Mouse (Mus musculus): ENCODE results near the gene Tmem236. TPM values are rescaled to one million over a fixed set of nuclear protein-coding genes. Genes with fewer than 3 reads are reported as not detected.
"Not testable (repeated sequence)": the region's sequence is repeated elsewhere in the genome, so short reads cannot be mapped to it uniquely, and the experiment has no call there.

The Tmem236 gene
- polyA plus RNA-seq, 1 experiment from 2014 or later: 0.08 TPM

DNA sequence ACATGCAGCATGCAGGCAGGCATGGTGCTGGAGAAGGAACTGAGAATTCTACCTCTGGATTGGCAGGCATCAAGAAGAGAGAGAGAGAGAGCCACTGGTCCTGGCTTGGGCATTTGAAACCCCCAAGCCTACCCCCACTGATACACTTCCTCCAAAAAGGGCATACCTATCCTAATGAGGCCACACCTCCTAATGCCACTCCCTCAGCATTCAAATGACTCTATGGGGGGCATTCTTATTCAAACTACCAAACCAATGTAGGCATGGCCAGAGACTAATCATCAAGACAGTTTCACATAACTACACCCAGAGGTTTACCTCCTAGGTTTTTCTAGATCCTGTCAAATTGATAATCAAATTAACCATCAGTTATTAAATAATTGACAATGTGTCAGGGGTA lies 6.6 kb upstream of the Tmem236 start:
- ATAC-seq (ENCODE audit: low FRiP score): no peak
- no peak for DNase-seq (ENCODE audit: low spot score)
- H3K36me3 ChIP-seq (ENCODE audit: control insufficient read depth, insufficient read depth, low read length): no peaks in the 10 kb centered on the region
- no peak overlapping the region for H3K4me2 ChIP-seq (replicated peaks; ENCODE audit: low read depth, low read length)
- no peak overlapping the region for H3K9ac ChIP-seq (ENCODE audit: low read depth, low read length)
- no peaks in the 10 kb centered on the region for H3K27me3 ChIP-seq (ENCODE audit: control insufficient read depth, insufficient read depth, low read length)
- H3K4me1 ChIP-seq (replicated peaks; ENCODE audit: control insufficient read depth, insufficient read depth, low read length): no peaks in the 10 kb centered on the region
- no peak overlapping the region for H3K27ac ChIP-seq (ENCODE audit: low read depth, low read length)
- H3K4me3 ChIP-seq (ENCODE audit: low read depth, low read length): no peak overlapping the region
- H3K9me3 ChIP-seq (ENCODE audit: control insufficient read depth, low read length): no peaks in the 10 kb centered on the region

DNA sequence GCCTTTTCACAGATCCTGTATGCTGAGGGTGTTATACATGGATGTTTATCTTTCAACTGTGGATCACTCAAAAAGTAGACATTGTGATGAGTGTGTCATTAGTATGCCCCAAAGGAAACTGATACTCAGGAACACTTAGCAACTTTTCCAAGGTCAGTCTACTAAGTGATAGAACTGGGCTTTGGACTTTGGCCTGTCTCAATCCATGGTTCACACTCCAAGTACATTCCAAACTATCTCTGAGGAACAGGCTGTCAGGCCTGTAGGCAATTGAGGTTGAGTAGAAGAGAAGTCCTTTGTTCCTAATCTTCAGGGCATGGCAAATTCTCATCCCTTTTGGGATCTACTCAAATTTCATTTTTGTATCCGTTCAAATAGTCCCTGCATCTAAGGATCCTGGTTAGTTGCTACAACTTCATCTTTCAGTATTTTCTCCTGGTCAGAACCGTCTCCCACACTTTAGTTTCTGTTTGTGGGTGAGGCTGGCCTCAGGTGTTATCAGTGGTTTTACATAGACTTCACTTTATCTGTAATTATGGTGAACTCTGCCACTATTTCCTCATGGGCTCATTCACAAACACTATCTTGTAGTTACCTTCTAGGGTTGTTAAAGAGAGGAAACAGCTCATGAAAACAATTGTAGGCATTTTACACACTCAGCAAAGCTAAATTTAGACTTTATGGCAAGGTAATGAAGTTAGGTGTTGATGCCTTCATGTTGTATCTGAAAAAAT lies 2.3 kb downstream of the Tmem236 start:
- ATAC-seq (ENCODE audit: low FRiP score) (no peak), DNase-seq (ENCODE audit: low spot score) (no peak)
- Histone ChIP-seq H3K4me2 (replicated peaks; ENCODE audit: low read depth, low read length) (no peak overlapping the region), H3K9me3 (ENCODE audit: control insufficient read depth, low read length) (no peaks in the 10 kb centered on the region), H3K4me1 (replicated peaks; ENCODE audit: control insufficient read depth, insufficient read depth, low read length) (no peaks in the 10 kb centered on the region), H3K27me3 (ENCODE audit: control insufficient read depth, insufficient read depth, low read length) (no peaks in the 10 kb centered on the region), H3K27ac (ENCODE audit: low read depth, low read length) (no peak overlapping the region), H3K4me3 (ENCODE audit: low read depth, low read length) (no peak overlapping the region), H3K36me3 (ENCODE audit: control insufficient read depth, insufficient read depth, low read length) (no peaks in the 10 kb centered on the region), H3K9ac (ENCODE audit: low read depth, low read length) (no peak overlapping the region)
- 83% methylated on average over 2 of the region's 2 CpGs for WGBS

DNA sequence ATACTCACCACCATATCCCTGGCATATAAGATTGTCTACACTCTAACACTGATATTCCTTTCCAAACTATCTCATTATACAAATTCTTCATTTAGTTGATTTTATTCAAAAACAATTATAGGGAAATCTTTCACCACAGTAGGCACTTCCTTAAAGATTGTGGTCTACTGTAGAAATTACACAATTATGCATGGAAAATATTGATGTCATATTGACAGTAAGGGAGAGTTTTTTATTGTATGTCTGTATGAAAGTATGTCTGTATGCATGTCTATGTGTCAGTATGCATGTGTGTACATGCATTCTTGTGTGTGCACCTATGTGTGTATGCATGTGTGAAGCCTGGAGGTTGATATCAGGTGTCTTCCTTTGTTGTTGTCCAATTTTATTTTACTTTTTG lies 10.1 kb downstream of the Tmem236 start:
- H3K4me3 ChIP-seq (ENCODE audit: low read depth, low read length): no peak overlapping the region
- no peaks in the 10 kb centered on the region for H3K9me3 ChIP-seq (ENCODE audit: control insufficient read depth, low read length)
- ATAC-seq (ENCODE audit: low FRiP score) (no peak), DNase-seq (ENCODE audit: low spot score) (no peak)
- H3K4me1 ChIP-seq (replicated peaks; ENCODE audit: control insufficient read depth, insufficient read depth, low read length): no peaks in the 10 kb centered on the region
- no peak overlapping the region for H3K9ac ChIP-seq (ENCODE audit: low read depth, low read length)
- no peaks in the 10 kb centered on the region for H3K27me3 ChIP-seq (ENCODE audit: control insufficient read depth, insufficient read depth, low read length)
- H3K36me3 ChIP-seq (ENCODE audit: control insufficient read depth, insufficient read depth, low read length): no peaks in the 10 kb centered on the region
- H3K4me2 ChIP-seq (replicated peaks; ENCODE audit: low read depth, low read length): no peak overlapping the region
- no peak overlapping the region for H3K27ac ChIP-seq (ENCODE audit: low read depth, low read length)

DNA sequence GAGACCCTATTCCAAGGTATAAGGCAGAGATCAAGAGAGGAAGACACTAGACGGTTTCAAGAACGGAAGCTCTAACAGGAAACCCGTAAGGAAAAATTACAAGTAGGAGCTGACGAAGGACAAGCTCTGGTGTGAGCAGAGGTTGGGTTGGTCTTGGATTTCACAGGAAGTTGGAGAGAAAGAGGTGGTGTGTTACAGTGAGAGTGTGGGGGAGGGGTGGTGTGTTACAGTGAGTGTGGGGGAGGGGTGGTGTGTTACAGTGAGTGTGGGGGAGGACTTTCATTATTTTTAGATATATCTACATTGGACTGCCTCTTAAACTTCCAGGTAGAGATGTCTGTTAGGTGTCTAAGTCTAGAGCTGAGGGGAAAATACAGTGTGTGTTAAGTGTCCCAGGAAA lies 16.4 kb downstream of the Tmem236 start:
- ATAC-seq (ENCODE audit: low FRiP score) (no peak), DNase-seq (ENCODE audit: low spot score) (no peak)
- Histone ChIP-seq H3K9ac (ENCODE audit: low read depth, low read length) (no peak overlapping the region), H3K27me3 (ENCODE audit: control insufficient read depth, insufficient read depth, low read length) (no peaks in the 10 kb centered on the region), H3K9me3 (ENCODE audit: control insufficient read depth, low read length) (no peaks in the 10 kb centered on the region), H3K36me3 (ENCODE audit: control insufficient read depth, insufficient read depth, low read length) (no peaks in the 10 kb centered on the region), H3K27ac (ENCODE audit: low read depth, low read length) (no peak overlapping the region), H3K4me2 (replicated peaks; ENCODE audit: low read depth, low read length) (no peak overlapping the region), H3K4me3 (ENCODE audit: low read depth, low read length) (no peak overlapping the region), H3K4me1 (replicated peaks; ENCODE audit: control insufficient read depth, insufficient read depth, low read length) (no peaks in the 10 kb centered on the region)
- WGBS: 79% methylated on average over 4 of the region's 4 CpGs

- H3K27me3 ChIP-seq (ENCODE audit: control insufficient read depth, insufficient read depth, low read length): no peaks in the 10 kb centered on the region
- H3K4me3 ChIP-seq (ENCODE audit: low read depth, low read length): no peak overlapping the region
- ATAC-seq (ENCODE audit: low FRiP score) (no peak), DNase-seq (ENCODE audit: low spot score) (no peak)
- no peaks in the 10 kb centered on the region for H3K9me3 ChIP-seq (ENCODE audit: control insufficient read depth, low read length)
- WGBS: 90% methylated on average over 4 of the region's 4 CpGs
- no peak overlapping the region for H3K27ac ChIP-seq (ENCODE audit: low read depth, low read length)
- no peaks in the 10 kb centered on the region for H3K4me1 ChIP-seq (replicated peaks; ENCODE audit: control insufficient read depth, insufficient read depth, low read length)
- H3K4me2 ChIP-seq (replicated peaks; ENCODE audit: low read depth, low read length): no peak overlapping the region
- H3K9ac ChIP-seq (ENCODE audit: low read depth, low read length): no peak overlapping the region
- no peaks in the 10 kb centered on the region for H3K36me3 ChIP-seq (ENCODE audit: control insufficient read depth, insufficient read depth, low read length)
These were observed 17.3 kb downstream of the Tmem236 start for GRCm38 (mm10) chr2:14191601-14192000.

GRCm38 (mm10) chr2:14192046-14192445 lies 17.7 kb downstream of the Tmem236 start:
- Histone ChIP-seq H3K9me3 (ENCODE audit: control insufficient read depth, low read length) (no peaks in the 10 kb centered on the region), H3K27ac (ENCODE audit: low read depth, low read length) (no peak overlapping the region), H3K4me3 (ENCODE audit: low read depth, low read length) (no peak overlapping the region), H3K4me2 (replicated peaks; ENCODE audit: low read depth, low read length) (no peak overlapping the region), H3K27me3 (ENCODE audit: control insufficient read depth, insufficient read depth, low read length) (no peaks in the 10 kb centered on the region), H3K4me1 (replicated peaks; ENCODE audit: control insufficient read depth, insufficient read depth, low read length) (no peaks in the 10 kb centered on the region), H3K9ac (ENCODE audit: low read depth, low read length) (no peak overlapping the region), H3K36me3 (ENCODE audit: control insufficient read depth, insufficient read depth, low read length) (no peaks in the 10 kb centered on the region)
- DNase-seq (ENCODE audit: low spot score) (no peak), ATAC-seq (ENCODE audit: low FRiP score) (no peak)
- 83% methylated on average over 6 of the region's 6 CpGs for WGBS

DNA sequence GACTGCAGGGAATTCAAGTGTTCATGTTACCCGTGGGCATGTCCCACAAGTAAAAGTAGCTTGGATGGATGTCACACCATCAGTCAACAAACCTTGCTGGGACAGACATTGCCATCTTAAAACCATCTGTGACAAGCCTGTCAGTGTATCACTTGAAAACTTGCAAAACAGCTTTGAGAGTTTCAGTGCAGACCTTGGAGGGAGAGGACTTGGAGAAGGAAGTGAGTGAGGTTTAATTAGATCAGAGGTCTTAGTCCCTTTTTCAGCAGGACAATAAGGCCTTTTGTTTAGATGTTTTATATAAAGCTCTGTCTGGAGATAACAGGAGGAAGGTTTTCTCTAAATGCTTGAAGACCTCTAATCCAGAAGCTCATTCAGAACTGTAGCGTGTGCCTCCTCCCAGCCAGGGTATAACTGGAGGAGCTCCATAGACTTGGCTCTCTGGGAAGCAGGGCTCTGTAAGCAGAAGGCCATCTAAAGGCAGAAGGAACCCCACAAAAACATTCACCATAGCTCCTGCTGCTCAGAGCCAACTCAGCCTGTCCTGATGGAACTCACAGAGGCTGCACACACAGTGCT lies 24.1 kb downstream of the Tmem236 start:
- not testable (repeated sequence) for H3K4me2 ChIP-seq (replicated peaks; ENCODE audit: low read depth, low read length); H3K27me3 ChIP-seq (ENCODE audit: control insufficient read depth, insufficient read depth, low read length); H3K27ac ChIP-seq (ENCODE audit: low read depth, low read length); DNase-seq (ENCODE audit: low spot score); H3K9me3 ChIP-seq (ENCODE audit: control insufficient read depth, low read length); H3K9ac ChIP-seq (ENCODE audit: low read depth, low read length); H3K4me1 ChIP-seq (replicated peaks; ENCODE audit: control insufficient read depth, insufficient read depth, low read length); H3K4me3 ChIP-seq (ENCODE audit: low read depth, low read length); H3K36me3 ChIP-seq (ENCODE audit: control insufficient read depth, insufficient read depth, low read length); ATAC-seq (ENCODE audit: low FRiP score)
- WGBS: no CpG with 5 or more reads among the region's 2 CpGs

DNA sequence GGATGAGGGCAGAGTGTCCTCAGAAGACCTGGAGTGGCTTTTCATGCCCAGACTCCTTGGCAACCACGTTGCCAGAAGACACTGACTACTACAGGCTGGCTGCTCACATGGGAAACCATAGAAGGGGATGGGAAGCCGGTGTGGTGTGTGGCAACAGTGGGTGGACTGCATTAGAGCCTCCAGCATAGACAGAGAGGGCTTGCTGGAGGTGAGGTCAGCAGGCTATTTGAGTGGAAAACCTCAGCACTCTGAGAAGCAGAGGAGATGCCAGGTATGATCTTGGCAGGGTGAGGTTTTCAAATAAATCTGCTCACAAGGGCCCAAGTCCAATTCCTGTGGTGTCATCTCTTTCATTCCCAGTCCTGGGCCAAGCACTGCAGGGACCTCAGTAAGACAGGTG lies 25.3 kb downstream of the Tmem236 start:
- Histone ChIP-seq H3K4me3 (ENCODE audit: low read depth, low read length) (no peak overlapping the region), H3K9ac (ENCODE audit: low read depth, low read length) (no peak overlapping the region), H3K27ac (ENCODE audit: low read depth, low read length) (no peak overlapping the region), H3K36me3 (ENCODE audit: control insufficient read depth, insufficient read depth, low read length) (no peaks in the 10 kb centered on the region), H3K4me1 (replicated peaks; ENCODE audit: control insufficient read depth, insufficient read depth, low read length) (no peaks in the 10 kb centered on the region), H3K27me3 (ENCODE audit: control insufficient read depth, insufficient read depth, low read length) (no peaks in the 10 kb centered on the region), H3K9me3 (ENCODE audit: control insufficient read depth, low read length) (no peaks in the 10 kb centered on the region), H3K4me2 (replicated peaks; ENCODE audit: low read depth, low read length) (no peak overlapping the region)
- DNase-seq (ENCODE audit: low spot score) (no peak), ATAC-seq (ENCODE audit: low FRiP score) (no peak)
- WGBS: 56% methylated on average over 2 of the region's 2 CpGs

GRCm38 (mm10) chr2:14200879-14201445 lies 26.6 kb downstream of the Tmem236 start:
- not testable (repeated sequence) for H3K36me3 ChIP-seq (ENCODE audit: control insufficient read depth, insufficient read depth, low read length); H3K9ac ChIP-seq (ENCODE audit: low read depth, low read length); DNase-seq (ENCODE audit: low spot score); H3K27ac ChIP-seq (ENCODE audit: low read depth, low read length); H3K4me3 ChIP-seq (ENCODE audit: low read depth, low read length); ATAC-seq (ENCODE audit: low FRiP score); H3K4me1 ChIP-seq (replicated peaks; ENCODE audit: control insufficient read depth, insufficient read depth, low read length); H3K4me2 ChIP-seq (replicated peaks; ENCODE audit: low read depth, low read length); H3K9me3 ChIP-seq (ENCODE audit: control insufficient read depth, low read length); H3K27me3 ChIP-seq (ENCODE audit: control insufficient read depth, insufficient read depth, low read length)
- no CpG with 5 or more reads among the region's 2 CpGs for WGBS
